Mouse (Mus musculus) embryonic facial prominence, embryonic 14.5 days (tissue): ENCODE measurements around the gene Snta1. TPM values are rescaled to one million over a fixed set of nuclear protein-coding genes. Genes with fewer than 3 reads are reported as not detected.

Source experiments
- ATAC-seq: fragments of 200-750 bp; cut with Nextera tagmentation; 2 replicates; pipeline ENCODE4 v1.8.0; 2017; ENCODE audit warnings: low read depth, moderate number of reproducible peaks, moderate TSS enrichment
- DNase-seq: peaks from one replicate; pipeline ENCODE4 v3.0.0-alpha.2; 2015; ENCODE audit warnings: low spot score
- H3K27ac ChIP-seq: fragments of 300-500 bp; sonication (generic); replicated peaks from 2 replicates; pipeline ENCODE4 v1.5.1; 2014; ENCODE audit warnings: low read depth, mild to moderate bottlenecking, low read length, moderate library complexity
- H3K27me3 ChIP-seq: fragments of 300-500 bp; sonication (generic); replicated peaks from 2 replicates; pipeline ENCODE4 v1.6.1; 2014; ENCODE audit warnings: low read length; ENCODE audit not compliant: control insufficient read depth, insufficient read depth
- H3K36me3 ChIP-seq: fragments of 300-500 bp; sonication (generic); 2 replicates; pipeline ENCODE4 v1.6.1; 2014; ENCODE audit warnings: low read length, mixed read lengths; ENCODE audit not compliant: control insufficient read depth, insufficient read depth
- H3K4me1 ChIP-seq: fragments of 300-500 bp; sonication (generic); 2 replicates; pipeline ENCODE4 v1.6.1; 2014; ENCODE audit warnings: antibody characterized with exemption, low read length; ENCODE audit not compliant: control insufficient read depth, insufficient read depth
- H3K4me2 ChIP-seq: fragments of 300-500 bp; sonication (generic); 2 replicates; pipeline ENCODE4 v1.6.1; 2014; ENCODE audit warnings: low read depth, mild to moderate bottlenecking, low read length, moderate library complexity, mixed read lengths
- H3K4me3 ChIP-seq: fragments of 300-500 bp; sonication (generic); 2 replicates; pipeline ENCODE4 v1.5.1; 2014; ENCODE audit warnings: low read depth, mild to moderate bottlenecking, low read length
- H3K9ac ChIP-seq: fragments of 300-500 bp; sonication (generic); 2 replicates; pipeline ENCODE4 v1.6.1; 2014; ENCODE audit warnings: low read depth, mild to moderate bottlenecking, low read length, moderate library complexity, mixed read lengths
- H3K9me3 ChIP-seq: fragments of 300-500 bp; sonication (generic); 2 replicates; pipeline ENCODE4 v1.6.1; 2016; ENCODE audit warnings: low read length; ENCODE audit not compliant: control insufficient read depth
- WGBS: fragments of 180-500 bp; shearing (Covaris S2); extraction: QIAGEN DNeasy Blood & Tissue Kit; methylation state at CpG from one replicate; pipeline ENCODE4 v1.1.7; 2014; 5-methylcytosine and 5-hydroxymethylcytosine counted together
- polyA plus RNA-seq: library from polyadenylated mRNA; unstranded; fragments of >200 nt; fragmentation: Nextera tagmentation; extraction: Ambion mirVana; gene quantifications from 2 replicates; pipeline ENCODE4 v1.2.1, GENCODE M21; 2014

The Snta1 gene
- polyA plus RNA-seq, 1 experiment from 2014 or later: 10.4 TPM

DNA sequence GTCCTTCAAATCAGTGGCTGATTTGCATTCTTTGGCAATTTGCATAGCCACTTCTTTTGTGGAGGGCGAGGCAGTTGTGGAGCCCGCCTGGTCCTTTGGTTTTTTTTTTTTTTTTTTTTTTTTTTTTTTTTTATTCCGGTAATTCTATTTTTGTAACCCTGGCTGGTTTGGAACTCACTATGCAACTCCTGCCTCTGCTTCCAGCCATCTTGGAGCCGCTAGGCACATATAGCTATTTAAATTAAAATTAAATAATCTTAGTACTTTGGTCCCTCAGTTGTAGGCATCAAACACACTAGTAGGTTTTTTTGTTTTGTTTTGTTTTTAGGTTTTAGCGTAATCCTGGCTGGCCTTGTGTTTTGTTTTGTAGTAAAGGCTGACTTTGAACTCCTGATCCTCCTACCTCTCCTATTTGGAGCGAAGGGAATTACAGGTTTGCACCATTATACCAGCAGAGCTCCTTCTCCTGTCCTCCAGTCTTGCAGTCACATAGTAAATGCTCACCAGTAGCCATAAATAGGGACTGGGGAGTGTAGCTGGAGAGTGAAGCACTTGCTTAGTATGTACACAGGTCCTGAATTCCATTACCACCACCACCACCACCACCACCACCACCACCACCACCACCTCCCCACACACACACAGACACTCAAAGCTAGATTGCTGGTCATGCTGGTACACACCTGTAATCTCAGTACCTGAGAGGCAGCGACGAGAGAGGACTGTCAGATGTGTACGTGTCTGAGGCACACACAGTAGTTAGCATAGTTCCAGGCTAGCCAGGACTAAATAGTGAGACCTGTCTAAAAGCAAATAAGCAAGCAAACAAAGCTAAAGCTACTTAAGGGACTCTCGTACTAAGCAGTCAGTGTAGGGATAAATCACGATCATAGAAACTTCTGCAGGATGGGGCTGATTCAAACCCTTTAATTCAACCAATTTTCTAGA is 19.3 kb upstream of the Snta1 start:
- H3K9me3 ChIP-seq: peaks cover 7% of the 10 kb centered on the region; the same call in 1 of the 2 replicates
- peak overlapping the region; percentile 74 for H3K4me2 ChIP-seq
- H3K9ac ChIP-seq: peak overlapping the region; percentile 69
- DNase-seq (no peak), ATAC-seq (peak; percentile 3; the same call in 1 of the 2 replicates)
- H3K4me3 ChIP-seq: peak overlapping the region; percentile 40
- no peaks in the 10 kb centered on the region for H3K36me3 ChIP-seq
- H3K27me3 ChIP-seq: 0 out of 2 replicates have a peak, but pooled peaks cover 5% of the 10 kb centered on the region
- H3K27ac ChIP-seq: peak overlapping the region; percentile 63
- WGBS: 41% methylated on average over 11 of the region's 11 CpGs
- peaks cover 13% of the 10 kb centered on the region for H3K4me1 ChIP-seq

DNA sequence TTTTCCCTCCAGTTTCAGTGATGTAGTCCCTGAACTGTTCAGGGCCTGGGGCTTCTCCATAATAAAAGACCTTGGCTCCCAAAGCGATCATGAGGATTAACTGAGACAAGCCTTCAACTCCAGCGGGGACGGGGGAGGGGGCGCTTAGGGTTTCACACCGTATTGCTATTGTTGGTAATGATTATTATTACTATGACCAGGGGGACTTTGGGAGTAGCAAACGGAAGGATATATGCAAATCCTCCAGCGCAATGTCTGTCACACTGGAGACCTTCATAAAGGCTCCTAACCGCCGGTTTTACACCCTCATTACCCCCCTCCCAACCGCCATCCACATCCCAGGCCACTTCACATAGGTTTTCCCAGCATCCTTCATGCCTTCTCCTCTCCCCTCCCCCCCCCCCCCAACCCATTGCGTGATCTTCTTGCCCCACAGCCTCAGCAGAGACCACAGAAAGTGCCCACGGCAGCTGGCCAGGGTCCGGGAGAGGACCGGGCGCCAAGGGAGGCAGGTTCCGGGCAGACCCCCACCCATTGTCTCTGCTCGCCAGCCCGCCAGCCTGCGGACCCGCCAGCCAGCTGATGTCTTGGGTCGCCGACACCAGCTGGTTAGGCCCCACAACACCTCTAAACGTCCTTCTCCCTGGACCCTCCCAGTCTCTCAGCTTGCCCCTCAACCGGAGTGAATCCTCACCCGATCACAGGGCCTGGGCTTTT is 18.4 kb upstream of the Snta1 start:
- Histone ChIP-seq H3K27ac (peak overlapping the region; percentile 63), H3K4me3 (peak overlapping the region; percentile 40), H3K4me2 (peak overlapping the region; percentile 74), H3K9ac (peak overlapping the region; percentile 69), H3K36me3 (no peaks in the 10 kb centered on the region), H3K9me3 (peaks cover 7% of the 10 kb centered on the region; the same call in 1 of the 2 replicates), H3K4me1 (peaks cover 13% of the 10 kb centered on the region), H3K27me3 (0 out of 2 replicates have a peak, but pooled peaks cover 5% of the 10 kb centered on the region)
- DNase-seq (peak; percentile 40), ATAC-seq (peak; percentile 24)
- WGBS: 6% methylated on average over 25 of the region's 25 CpGs

DNA sequence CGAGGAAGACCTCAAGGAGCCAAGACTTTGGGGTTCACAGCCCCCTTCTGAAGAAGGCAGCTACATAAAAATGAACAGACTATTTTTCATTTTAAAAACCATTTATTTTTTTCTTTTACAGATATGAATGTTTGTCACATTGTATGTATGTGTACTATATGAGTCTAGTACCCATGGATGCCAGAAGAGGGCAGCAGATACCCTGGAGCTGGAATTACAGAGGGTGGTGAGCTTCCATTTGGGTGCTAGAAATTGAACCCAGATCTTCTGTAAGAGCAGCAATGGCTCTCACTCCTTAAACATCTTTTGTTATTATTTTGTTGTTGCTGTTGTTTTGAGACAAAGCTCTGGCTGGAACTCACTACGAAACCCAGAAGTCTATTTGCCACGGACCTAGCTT is 17.6 kb upstream of the Snta1 start:
- H3K4me1 ChIP-seq: peaks cover 13% of the 10 kb centered on the region
- no peak for ATAC-seq
- 91% methylated on average over 3 of the region's 3 CpGs for WGBS

DNA sequence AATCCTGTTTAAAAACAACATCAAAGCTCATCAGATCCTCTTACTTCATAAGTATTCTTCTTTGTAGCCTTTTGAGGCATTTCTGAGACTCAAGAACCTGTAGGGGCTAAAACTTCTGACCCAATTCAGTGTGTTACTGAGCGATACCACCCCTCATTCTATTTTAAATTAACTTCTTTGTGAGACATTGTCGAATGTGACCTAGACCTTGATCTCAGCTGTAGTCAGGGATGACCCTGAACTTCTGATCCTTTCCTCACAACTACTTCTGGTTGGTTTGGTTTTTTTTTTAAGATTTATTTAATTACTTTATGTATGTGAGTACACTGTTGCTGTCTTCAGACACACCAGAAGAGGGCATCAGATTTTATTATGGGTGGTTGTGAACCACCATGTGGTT is 15.6 kb upstream of the Snta1 start:
- H3K4me2 ChIP-seq: no peak overlapping the region
- WGBS: 90% methylated on average over 2 of the region's 2 CpGs
- ATAC-seq (no peak), DNase-seq (no peak)
- H3K9ac ChIP-seq: no peak overlapping the region
- peaks cover 13% of the 10 kb centered on the region for H3K4me1 ChIP-seq
- 0 out of 2 replicates have a peak, but pooled peaks cover 5% of the 10 kb centered on the region for H3K27me3 ChIP-seq
- peaks cover 7% of the 10 kb centered on the region; the same call in 1 of the 2 replicates for H3K9me3 ChIP-seq
- no peaks in the 10 kb centered on the region for H3K36me3 ChIP-seq
- H3K27ac ChIP-seq: no peak overlapping the region
- H3K4me3 ChIP-seq: no peak overlapping the region

More for the DNA sequence above, 17.6 kb upstream of the Snta1 start:
- Histone ChIP-seq H3K27ac (no peak overlapping the region), H3K27me3 (0 out of 2 replicates have a peak, but pooled peaks cover 5% of the 10 kb centered on the region), H3K4me2 (no peak overlapping the region), H3K9ac (no peak overlapping the region), H3K4me3 (no peak overlapping the region), H3K9me3 (peaks cover 7% of the 10 kb centered on the region; the same call in 1 of the 2 replicates), H3K36me3 (no peaks in the 10 kb centered on the region)
- no peak for DNase-seq

DNA sequence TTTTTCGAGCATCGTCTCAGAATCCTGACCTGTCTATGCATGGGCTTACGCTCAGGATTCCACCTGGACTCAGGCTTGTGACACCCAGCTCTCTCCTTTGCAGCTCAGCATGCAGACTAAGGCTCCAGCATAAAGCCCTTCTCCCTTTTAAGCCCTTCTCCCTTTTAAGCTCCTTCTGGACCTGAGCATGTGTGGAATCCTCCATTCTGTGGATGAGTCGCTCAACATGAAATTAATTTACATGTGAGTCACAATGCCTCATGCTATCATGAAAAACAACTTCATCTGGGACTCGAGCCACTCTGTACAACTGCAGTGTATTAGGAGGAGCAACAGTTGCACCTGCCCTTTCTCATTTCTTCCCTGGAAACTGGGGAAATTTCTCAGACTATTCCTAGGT is 14.3 kb upstream of the Snta1 start:
- ATAC-seq: no peak
- H3K4me2 ChIP-seq: no peak overlapping the region
- no peak overlapping the region for H3K27ac ChIP-seq
- H3K9ac ChIP-seq: no peak overlapping the region
- 65% methylated on average over 5 of the region's 5 CpGs for WGBS
- no peak overlapping the region for H3K4me3 ChIP-seq
- H3K9me3 ChIP-seq: peaks cover 7% of the 10 kb centered on the region; the same call in 1 of the 2 replicates
- H3K4me1 ChIP-seq: peaks cover 5% of the 10 kb centered on the region; the same call in 1 of the 2 replicates
- H3K27me3 ChIP-seq: no peaks in the 10 kb centered on the region
- no peaks in the 10 kb centered on the region for H3K36me3 ChIP-seq
- DNase-seq: no peak

DNA sequence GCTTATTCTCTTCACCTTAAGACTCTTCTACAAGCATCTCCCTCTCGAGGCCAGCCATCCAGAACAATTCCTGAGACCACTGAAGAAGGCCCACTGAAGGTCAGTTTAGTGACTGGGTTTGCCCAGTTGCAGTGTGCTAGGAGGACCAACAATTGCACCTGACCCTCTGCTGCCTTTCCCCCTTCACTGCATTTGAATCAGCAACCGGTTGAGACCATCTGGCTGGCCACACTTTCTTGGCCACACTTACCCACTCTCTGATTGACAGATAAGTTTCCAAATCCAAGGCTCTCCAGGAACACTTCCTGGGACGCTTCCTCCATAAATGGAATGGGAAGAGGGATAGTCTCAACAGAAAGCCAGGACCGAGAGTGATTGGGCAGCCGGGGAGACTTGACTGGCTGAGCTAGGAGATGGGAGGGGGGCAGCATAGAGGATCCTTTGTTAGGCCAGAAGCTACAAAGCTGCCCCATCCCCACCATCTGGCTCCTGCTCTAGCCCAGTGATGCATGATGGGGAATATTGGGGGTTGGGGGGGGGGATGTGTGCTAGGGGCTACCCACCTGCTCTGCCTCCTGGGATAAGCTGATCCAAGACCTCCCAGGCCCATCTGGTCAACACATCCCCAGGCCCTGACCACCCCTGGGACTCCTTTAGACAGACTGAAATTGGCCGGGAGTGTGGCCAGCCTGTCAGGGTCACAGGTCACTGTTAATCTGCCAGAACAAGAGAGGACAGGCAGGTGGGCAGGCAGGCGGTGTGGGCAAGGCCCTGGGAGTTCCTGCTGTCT is 13.2 kb upstream of the Snta1 start:
- no peak overlapping the region for H3K4me2 ChIP-seq
- H3K27ac ChIP-seq: no peak overlapping the region; the same call in 1 of the 2 replicates
- no peaks in the 10 kb centered on the region for H3K36me3 ChIP-seq
- no peak overlapping the region for H3K9ac ChIP-seq
- H3K9me3 ChIP-seq: peaks cover 7% of the 10 kb centered on the region; the same call in 1 of the 2 replicates
- H3K4me1 ChIP-seq: no peaks in the 10 kb centered on the region
- DNase-seq (peak; percentile 63), ATAC-seq (peak; percentile 71)
- H3K4me3 ChIP-seq: no peak overlapping the region
- H3K27me3 ChIP-seq: no peaks in the 10 kb centered on the region
- whole genome bisulfite sequencing: 25% methylated on average over 7 of the region's 7 CpGs

DNA sequence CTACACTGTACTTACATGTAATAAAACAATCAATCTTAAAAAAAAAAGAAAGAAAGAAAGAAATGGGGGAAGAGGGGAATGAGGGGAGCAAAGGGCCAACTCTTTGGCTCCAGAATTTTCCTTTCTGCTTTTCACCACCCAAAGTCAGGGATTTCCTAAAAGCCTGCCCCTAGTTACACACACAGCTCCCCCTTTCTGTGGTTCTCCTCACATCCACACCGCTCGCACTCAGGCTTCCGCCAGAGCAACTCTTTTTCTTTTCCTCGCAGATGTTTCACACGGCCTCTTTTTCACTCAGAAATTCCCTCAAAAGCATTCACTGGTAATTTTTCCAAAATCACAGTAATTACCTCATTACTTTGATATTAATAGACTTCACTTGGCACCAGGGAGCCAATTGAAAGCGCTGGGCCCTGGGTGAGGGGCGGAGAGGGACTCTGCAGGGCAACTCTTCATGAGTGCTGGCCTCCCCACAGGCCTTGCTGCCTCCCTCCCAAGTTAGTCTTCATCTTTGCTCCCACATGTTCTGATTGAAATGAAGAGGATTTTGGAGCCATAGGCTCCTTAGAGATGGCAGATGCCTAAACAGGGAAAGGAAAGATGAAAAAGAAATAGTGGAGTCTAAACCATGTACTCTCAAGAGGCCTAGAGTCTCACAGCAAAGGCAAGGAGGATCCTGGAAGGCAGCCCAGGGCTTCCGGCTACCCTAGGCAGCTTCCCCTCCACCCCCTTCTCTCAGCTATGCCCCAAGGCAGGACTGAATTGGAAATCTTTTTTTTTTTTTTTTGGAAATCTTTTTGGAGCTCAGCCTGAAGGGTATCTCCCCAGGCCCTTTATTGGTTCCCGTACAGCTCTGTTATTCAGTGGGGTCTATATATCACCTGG is 12.0 kb upstream of the Snta1 start:
- no peaks in the 10 kb centered on the region for H3K27me3 ChIP-seq
- no peaks in the 10 kb centered on the region for H3K36me3 ChIP-seq
- ATAC-seq: no peak
- H3K4me3 ChIP-seq: no peak overlapping the region
- H3K4me2 ChIP-seq: no peak overlapping the region
- H3K9ac ChIP-seq: no peak overlapping the region
- WGBS: 61% methylated on average over 9 of the region's 9 CpGs
- no peak overlapping the region for H3K27ac ChIP-seq
- H3K4me1 ChIP-seq: no peaks in the 10 kb centered on the region
- no peaks in the 10 kb centered on the region for H3K9me3 ChIP-seq
- DNase-seq: no peak
